Mouse (Mus musculus) bone marrow macrophage, adult 2 months (primary cell): ENCODE measurements around the gene Vmn2r114.
"Not testable (repeated sequence)": the region's sequence is repeated elsewhere in the genome, so short reads cannot be mapped to it uniquely, and the experiment has no call there.

Experiments used
- CTCF ChIP-seq: IDR thresholded peaks from 2 replicates; pipeline ENCODE4 v1.5.1; 2012; ENCODE audit warnings: low read depth, mild to moderate bottlenecking, low read length, moderate library complexity
- POLR2A ChIP-seq: IDR thresholded peaks from 2 replicates; pipeline ENCODE4 v1.6.1; 2012; ENCODE audit warnings: mild to moderate bottlenecking, low read depth, low read length, borderline replicate concordance

GRCm38 (mm10) chr17:23312437-23312836 is at the start of gene Vmn2r114:
- TF ChIP-seq CTCF, POLR2A: not testable (repeated sequence)
